Mouse (Mus musculus): ENCODE data around the gene Babam2.
A peak's percentile ranks its signal among the peaks of the same experiment; 100 is the strongest.

Babam2 gene

DNA sequence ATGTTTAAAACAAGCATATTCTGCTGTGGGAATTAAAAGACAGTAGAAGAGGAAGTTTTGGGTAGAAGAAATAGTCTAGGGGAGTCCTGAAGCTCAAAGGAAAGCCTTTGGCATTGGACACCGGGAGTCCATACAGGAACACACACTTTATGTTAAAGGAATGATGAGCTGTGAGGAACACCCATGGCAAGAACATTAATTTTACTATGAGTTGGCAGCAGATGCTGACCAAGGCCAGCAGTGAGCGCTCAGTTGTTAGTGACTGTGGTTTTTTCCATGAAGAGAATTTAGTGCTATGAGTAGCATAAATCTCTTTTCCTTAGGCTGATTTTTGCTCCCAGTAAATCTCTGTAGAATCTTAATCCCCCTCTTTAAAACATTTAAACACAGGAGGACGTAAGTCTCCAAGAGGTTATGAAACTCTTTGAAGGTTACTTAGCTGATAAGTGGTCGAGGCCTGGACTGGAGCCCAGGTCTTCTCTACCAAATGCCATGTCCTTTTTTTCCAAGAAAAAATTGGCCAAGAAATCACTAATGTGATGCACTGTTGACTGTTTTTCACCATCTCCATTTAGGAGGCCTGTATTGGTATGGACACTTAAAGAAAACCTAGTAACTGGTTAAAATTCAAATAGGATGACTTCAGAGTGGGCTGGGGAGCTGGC, 18.1 kb downstream of the Babam2 start:
- no peak for DNase-seq

DNA sequence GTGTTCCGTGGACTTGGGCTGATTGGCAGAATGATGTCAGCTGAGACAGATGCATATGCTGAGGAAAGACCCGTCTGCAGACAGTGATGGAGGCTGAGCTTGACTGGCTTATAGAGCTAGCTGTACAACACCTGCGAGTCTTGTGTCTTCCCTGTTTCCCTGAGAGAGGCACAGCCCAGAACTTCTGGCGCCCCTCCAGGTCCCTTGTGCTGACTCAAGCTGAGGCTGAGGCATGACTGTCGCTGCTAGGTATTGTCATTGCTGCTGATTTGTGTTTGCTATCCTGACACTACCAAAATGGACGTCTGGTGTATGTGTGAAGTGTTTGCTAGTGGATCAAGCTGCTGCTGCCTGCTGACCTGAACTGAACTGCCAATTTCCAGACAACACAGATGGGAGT, 27.0 kb downstream of the Babam2 start:
- DNase-seq = peak; percentile 36

DNA sequence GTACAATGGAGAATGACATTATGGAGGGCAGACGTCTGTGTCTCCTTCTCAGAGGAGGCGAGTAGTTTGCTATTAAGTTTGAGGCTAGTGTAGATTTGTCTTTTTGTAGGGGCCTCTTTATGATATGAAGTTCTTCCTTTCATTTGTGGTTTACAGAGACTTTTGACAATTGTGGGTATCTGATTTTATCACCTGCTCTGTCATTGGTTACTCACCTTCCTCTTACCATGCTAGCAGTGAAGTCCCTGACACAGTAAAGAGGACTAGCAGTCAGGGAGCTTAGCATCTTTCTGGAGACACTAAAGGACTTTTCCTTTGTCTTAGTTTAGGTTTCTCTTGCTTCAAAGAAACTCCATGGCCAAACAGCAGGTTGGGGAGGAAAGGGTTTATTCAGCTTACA, 28.4 kb downstream of the Babam2 start:
- no peak for DNase-seq

DNA sequence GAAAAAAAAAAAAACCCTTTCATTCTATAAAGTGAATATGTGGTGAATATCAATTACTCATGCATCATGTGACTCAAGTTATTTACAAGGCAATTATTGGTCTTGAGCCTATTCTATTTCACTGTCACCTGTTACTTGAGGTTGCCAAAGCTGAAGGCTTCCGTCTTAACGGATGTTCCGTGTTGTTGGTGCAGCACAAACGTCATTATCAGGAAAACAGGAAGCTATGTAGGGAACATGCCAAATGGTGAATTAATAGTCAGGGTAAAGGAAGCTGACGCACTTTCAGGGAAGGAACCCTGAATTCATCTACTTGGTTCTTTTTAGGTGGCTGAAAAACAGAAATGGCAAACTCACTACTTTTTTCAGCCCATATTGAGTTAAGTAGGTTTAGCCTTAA, 30.0 kb downstream of the Babam2 start:
- DNase-seq = no peak

DNA sequence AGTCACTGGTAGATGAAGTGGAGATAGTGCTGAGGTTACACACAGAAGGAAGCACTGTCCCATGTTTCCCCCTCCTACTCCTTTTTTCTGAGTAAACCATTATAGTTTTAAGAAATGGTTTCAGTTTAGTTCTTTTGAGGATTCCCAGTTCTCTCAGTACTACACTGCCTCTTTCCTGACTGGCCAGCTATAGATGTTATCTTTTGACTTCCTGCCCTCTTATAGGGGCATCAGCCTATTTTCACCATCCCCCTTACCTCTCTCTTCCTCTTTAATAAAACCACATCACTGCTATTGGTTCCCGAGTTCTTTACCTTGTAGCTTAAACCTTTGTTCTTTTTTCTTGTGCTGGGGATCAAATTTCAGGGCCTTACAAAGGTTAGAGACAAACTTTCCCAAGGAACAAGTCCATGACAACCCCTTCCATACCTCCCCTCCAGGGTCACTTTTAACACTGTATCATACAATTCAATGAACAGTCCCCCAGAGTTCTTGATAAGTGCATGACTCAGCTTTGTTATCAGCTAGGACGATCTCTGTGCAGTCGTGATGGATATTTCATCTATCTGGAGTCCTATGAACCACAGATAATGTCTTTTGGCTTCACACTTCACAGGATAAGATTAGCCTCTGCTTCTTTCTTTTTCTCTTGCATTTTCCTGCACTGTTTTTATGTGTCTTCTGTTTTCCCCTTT, 35.3 kb downstream of the Babam2 start:
- DNase-seq = no peak

DNA sequence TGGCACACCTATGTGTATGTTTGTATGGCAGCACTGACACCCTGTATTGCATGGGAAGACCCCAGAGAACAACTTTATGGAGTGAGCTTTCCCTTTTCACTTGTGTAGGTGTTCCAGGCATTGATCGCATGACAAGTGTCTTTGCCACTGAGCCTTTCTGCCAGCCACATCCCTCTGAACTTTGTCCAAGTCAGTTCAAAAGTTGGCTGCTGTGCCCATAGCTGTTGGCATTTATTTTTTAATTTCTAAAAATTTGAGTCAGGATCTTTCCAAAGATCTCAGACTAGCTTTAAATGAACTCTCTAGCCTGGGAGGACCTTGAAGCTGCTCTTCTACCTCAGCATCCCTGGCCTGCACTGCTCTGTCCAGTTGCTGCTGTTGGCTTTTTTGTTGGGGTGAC, 44.4 kb downstream of the Babam2 start:
- no peak for DNase-seq

DNA sequence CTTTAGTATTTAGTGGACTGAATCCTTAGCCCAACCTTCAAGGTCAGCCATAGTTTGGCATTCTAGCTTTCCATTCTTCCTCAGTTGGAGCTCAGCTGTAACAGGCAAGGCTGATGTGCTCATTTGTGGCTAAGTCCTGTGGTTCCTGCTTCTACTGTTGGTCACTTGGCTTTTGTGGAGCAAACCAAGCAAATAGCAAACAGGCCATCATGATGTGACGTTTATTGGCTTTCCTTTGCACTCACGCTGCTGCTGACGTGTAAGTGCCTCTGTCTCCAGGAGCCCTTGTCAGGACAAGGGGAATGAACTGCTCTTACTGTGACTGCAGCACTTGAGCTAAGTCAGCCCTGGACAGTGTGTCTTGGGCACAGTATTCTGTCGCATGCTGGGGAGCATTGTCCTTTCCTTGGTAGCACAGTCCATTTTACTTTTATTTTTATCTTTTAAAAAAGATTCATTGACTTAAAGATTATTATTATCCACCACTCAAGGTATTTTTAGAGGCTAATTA, 45.1 kb downstream of the Babam2 start:
- DNase-seq = no peak

DNA sequence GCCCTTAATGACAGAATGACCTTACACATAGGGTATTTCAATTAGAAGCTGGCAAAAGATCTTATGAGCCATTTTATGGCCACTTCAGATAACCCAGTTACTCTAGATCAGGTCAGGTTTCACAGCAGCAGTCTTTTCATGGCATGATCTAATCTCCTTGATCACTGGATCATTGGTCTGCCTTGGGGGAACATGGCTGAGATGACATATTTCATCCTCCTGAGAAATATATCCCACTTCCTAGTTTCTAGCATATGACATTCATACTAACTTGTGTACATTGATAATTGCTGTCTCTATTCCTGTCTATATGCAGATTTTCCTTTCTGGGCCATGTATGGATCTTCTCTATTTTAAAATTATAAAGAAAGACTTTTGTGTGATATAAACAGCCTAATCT, 51.9 kb downstream of the Babam2 start:
- no peak for DNase-seq

DNA sequence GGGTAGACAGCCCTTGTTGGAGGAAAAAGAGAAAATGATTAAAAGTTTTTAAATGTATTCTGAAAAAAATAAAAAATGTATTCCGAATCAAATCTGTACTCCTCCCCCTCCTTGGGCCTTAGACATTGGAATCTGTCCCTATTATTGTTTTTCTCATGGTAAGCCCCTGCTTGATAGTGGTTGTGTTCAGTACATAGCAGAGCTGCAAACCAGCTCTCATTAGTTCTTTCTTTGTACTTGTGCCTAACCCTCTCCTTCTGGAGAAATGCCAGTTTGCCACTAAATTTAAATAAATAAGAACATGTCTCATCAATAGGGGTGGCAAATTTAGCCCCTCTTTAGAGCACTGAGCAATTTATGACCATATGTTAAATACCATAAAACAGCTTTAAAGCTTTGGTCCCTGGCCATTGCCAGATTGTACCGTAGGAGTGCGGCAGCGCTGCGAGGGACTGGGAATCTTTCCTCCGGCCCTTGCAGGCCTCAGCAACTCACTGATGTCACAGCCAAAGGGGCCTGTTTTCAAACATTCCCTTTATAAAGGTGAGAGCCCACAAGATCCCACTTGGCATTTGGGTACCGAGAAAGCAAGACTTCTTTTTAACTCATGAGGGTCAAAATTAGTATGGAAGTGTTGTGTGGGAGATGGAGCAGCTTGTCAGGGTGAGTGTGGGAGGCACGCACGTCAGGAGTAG, 52.9 kb downstream of the Babam2 start:
- no peak for DNase-seq

DNA sequence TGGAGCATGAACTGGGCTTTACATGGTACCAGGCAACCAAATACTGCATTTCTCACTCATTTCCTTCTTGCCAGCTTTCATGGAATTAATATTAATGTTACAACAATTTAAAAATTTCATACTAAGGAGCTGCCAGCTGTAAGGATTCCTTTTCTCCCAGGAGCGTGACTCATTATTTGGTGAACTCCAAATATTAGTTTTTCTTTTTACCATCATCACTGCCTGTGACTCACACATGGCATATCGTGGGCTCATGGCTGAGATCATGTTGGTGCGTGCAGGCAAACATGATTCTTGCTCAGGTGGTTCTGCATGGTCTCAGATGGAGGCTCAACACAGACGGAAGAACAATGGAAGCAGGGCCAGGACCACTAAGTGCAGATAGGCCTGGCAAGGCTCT, 53.5 kb downstream of the Babam2 start:
- no peak for DNase-seq

DNA sequence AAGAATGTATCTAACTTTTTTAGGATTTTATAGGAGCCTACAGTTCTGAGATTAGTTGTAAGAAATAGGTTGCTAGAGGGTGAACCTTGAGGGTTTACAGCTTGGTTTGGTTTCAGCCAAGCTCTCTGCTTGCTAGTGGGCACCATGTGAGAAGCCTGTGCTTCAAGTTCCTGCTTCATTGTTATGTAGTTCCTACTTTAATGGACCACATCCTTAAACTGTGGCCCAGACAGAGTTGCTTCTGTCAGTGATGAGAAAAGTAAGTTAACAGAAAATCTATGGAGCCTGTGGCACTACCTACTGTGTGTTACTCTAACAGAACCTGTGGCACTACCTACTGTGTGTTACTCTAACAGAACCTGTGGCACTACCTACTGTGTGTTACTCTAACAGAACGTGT, 57.1 kb downstream of the Babam2 start:
- no peak for DNase-seq

DNA sequence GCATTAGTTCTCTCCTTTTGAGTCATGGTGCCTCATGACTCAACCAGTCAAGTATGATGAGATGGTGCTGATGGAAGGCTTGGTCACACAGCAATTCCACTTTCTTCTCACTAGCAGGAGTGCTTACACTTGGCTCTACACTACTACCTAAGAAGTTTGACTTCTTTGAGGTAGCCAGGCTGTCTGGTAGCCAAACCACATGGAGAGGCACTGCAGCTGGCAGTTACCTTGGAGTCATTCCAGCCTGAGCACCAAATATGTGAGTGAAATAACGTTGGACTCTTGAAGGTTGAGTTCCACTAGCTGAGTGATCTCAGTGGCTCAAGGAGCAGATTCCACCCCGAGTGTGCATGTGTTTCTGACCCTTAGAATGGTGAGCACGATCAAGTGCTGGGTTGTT, 57.8 kb downstream of the Babam2 start:
- DNase-seq = no peak

DNA sequence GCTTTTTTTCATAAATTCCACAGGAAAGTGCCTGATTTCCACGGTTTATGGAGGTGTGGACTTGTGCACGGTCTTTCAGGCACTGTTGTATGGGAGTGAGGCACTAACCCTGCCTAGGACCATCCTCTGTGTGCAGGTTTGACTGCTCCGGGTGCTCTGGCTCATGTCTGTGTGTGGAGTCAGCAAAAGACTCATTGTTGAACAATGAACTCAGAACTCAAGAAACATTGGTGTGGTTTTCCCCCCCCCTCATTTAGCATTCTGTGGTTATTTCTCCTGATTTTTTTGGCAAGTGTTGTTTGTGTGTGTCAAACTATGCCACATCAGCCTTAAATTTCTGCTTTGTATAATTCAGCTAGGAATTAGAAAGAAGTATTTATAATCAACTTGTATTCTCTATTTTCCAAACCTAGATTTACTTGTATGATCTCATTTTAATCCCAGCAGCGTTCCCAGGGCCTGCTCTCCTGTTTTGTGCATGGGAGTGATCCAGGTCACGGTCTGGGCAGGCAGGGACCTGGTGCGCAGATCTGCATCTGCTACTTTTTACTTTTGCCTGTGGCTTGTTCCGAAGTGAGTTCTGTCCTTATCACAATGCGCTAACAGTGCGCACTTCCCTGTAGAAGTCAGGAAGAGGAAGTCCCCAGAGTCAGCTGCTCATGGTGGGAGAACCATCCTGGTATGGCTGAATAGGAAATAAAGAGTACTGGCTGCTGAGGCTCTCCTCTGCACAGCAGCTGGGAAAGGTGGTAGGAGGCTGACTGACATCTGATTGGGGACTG, 61.0 kb downstream of the Babam2 start:
- no peak for DNase-seq

DNA sequence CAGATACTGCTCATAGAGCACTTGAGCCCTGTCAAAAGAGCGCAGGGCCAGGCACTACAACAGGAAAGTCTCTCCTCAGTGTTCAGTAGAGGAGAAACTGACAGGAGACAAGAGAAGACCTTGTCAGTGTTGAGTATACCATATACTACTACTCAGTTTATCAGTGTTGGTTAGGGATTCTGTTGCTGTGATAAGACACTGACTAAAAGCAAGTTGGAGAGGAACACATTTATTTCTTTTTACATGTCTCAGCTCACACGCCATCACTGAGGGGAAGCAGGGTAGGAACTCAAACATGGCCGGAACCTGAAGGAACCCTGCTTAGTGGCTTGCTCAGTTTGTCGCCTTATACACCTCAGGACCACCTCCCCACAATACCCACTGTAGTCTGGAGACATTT, 64.4 kb downstream of the Babam2 start:
- no peak for DNase-seq

DNA sequence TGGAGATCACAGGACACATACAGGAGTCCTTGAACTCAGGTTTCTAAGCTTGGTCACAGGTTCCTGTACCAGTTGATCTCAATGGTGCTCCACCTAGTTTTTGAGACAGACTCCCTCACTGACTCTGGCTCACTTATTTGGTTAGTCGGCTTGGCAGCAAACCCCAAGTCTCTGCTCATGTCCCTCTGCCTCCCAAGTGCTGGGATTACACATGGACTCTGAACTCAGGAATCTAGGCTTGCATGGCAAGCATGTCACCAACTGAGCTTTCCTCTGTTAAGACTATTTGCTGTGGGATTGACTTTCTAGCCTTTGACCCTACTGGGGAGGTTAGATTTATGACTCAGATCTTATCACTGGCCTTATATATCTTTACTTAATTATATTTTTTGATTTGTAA, 65.3 kb downstream of the Babam2 start:
- no peak for DNase-seq

DNA sequence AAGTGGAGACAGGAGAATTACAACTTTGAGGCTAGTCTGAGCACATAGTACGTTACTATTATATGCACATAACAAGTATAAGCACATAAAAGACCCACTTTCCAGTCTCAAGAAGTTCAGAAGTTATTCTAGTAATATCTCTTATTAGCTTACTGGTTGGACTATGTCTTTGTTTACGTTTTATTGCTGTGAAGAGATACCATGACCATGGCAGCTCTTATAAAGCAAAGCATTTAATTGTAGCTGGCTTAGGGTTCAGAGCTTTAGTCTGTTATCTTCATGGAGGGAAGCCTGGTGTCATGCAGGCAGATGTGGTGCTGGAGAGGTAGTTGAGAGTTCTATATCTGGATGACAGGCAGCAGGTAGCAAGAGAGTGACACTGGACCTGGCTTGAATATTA, 68.3 kb downstream of the Babam2 start:
- DNase-seq = no peak

DNA sequence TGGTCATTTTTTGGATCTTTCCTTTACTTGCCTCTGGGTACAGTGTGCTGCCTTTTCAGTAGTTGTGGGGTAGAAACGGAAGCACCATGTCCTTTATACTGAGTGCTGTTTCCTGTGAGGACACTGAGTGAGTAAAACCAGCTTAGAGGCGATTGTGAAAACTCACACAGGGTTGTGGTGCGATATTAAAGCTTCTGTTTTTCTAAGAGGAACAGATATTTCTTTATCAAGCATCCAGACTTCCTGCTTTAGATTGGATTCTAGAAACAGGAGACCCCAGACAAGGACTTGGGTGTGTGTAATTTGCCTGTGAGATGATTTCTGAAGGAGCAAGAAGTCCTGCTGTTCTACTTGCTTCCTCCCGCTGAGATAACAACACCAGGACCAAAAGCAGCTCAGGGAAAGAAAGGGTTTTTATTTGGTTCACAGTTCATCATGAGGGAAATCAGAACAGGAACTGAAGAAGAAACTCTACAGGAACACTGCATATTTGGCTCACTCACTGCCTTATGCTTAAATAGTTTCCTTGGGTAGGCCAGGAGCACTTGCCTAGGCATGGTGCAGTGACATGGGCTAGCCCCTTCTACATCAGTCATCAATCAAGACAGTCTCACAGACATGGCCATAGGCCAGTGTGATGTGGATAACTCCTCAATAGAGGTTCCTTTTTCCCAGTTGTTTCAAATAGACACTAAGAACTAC, 69.5 kb downstream of the Babam2 start:
- DNase-seq = no peak

DNA sequence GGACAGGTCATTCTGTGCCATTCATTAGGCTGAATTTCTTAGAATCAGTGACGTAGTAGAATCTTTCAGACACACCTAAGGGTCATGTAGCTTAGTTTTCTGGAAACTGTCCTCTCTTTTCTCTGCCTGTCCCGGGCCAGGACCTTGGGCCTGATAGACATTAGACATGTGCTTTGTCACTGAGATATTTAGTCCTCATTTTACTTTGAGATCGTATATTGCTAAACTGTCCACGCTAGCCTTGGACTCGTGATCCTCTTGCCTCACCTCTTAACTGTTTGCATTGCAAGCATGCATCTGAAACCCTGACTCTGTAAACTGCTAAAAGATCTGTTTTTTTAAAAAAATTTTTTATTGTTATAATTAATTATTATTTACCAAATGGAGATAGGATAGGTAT, 74.0 kb downstream of the Babam2 start:
- no peak for DNase-seq

DNA sequence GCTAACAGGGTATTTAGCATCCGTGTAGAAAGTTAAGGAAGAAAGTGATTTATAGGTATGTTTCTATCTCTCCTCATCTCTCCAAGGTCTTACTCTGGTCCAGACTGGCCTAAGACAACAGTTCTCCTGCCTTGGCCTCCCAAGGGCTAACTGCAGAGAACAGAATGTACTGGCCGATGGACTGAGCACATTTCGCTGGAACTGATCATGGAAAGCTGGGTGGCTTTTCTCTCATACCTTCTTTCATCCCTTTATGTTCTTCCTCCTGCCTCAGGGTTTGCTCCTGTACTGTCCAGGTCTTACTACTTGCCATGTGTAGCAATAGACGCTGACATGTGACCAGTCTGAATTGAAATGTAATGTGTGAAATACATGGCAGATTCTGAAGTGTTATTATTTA, 74.4 kb downstream of the Babam2 start:
- no peak for DNase-seq

DNA sequence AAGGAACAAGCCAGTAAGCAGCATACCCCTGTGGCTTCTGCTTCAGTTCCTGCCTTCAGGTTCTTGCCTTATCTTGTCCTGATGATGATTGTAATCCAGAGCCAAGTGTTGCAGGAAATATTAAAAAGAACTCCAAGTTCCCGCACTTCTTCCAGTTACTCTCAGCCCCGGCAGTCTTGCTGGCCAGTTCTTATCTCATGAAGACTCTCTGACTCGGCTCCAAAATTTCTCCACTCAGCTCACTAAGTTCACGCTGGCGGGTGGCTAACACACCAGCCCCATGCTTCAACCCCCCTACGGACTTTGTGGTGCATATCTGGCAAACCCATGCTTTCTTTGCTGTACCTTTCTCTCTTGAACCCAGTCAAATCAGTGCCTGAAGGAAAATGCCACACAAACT, 77.5 kb downstream of the Babam2 start:
- DNase-seq = no peak

DNA sequence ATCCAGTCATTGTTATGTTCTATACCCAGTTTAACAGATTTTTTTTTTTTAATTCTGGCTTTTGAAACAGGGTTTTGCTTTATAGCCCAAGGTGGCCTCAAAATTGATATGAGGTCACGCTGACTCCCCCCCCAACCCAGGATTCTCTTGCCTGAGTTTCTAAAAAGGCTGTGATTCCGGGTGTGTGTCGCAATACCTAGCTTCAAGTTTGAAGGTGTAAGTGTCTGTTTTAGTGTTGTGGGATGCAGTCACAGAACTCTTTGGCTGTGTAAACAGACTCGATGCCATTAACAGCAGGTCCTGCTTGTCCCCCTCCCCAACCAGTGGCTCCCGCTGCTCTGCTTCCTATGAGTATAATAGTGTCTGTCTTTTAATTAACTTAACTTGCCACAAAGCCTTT, 84.1 kb downstream of the Babam2 start:
- DNase-seq = no peak

DNA sequence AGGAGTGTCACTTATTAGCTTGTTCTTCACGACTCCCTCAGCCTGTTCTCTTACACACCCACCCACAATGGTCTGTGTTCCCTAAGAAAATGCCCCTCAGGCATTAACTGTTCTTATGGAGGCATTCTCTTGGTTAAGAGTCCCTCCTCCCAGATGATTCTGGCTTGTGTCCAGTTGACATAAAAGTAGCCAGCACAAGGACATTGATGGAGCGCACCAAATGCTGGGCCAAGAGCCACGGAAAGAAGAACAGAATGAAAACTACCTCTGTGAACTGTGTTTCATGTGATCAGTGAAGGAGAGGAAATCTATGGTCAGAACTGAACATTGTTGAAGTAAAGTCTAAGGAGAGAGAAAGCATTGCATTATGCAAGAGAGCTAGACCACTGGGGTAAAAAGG, 89.7 kb downstream of the Babam2 start:
- no peak for DNase-seq

DNA sequence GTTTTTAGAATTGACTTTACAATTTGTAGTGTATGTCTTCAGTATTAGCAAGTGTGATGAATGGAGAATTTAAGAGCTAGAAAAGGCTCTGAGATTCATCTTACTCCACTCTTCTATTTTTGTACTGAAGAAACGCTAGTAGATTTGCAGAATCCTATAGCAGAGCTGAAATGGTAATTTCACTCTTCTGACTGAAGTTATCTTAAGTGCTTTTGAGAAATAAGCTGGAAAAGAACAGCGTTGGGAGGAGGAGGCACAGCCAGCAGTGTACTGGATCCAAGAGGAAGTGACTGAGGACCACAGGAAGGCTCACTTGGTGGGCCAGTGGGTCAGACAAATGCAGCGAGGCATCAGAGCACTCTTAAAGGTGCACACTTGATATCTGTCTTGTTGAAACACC, 90.1 kb downstream of the Babam2 start:
- DNase-seq = no peak
